18 mouse cellular contexts compared by ENCODE assay signal in genomic region chr12:51744957-51745356, GRCm38 (mm10). TPM values are rescaled to one million over a fixed set of nuclear protein-coding genes. Genes with fewer than 3 reads are reported as not detected.
DNase-seq lines count a peak whose midpoint lies in the region; ATAC-seq and TF ChIP-seq lines count a peak whose summit lies in the region.
"Had no signal": no experiment of that assay in that cellular context is flagged by ENCODE, and none has a peak within 500 bp of the region (broad histone marks: within the 10 kb centered on the region; RNA-seq: fewer than 3 reads in every experiment).

No protein-coding gene starts in this region.

- peaks cover 75% of the 10 kb centered on the region for H3K36me3 ChIP-seq in limb, embryonic 13.5 days
- peaks cover 79% of the 10 kb centered on the region for H3K36me3 ChIP-seq in limb, embryonic 10.5 days
- H3K36me3 ChIP-seq in neural tube, embryonic 13.5 days = peaks cover 69% of the 10 kb centered on the region

- DNase-seq in limb, embryonic 10.5 days (ENCODE audit: low spot score) = no peak
- peak; percentile 55 for DNase-seq in brain, embryonic 14.5 days (ENCODE audit: low read depth)
- peak; percentile 19 for DNase-seq in embryo, embryonic 9.5 days (ENCODE audit: extremely low spot score)
- DNase-seq in left cerebral cortex, postnatal 25 days (ENCODE audit: low spot score in 2 of 2) = no peak
- DNase-seq in T-cell, adult 2 months (ENCODE audit: low spot score) = no peak
- DNase-seq: adrenal gland, postnatal 25 days; cerebellum, postnatal 10 days; heart, postnatal 10 days; kidney, adult 9 months; right cerebral cortex, adult 18-20 months had no signal

- H3K4me1 ChIP-seq in limb, embryonic 13.5 days = no peaks in the 10 kb centered on the region
- no peaks in the 10 kb centered on the region for H3K4me1 ChIP-seq in limb, embryonic 10.5 days
- H3K4me1 ChIP-seq in neural tube, embryonic 13.5 days (replicated peaks) = no peaks in the 10 kb centered on the region
- H3K4me1 ChIP-seq: embryonic facial prominence, embryonic 15.5 days; forebrain, embryonic 15.5 days; lung, embryonic 15.5 days had no signal

- TF ChIP-seq POLR2A in brain, embryonic 14.5 days (IDR thresholded peaks at IDR 0.05; ENCODE audit: borderline replicate concordance, extremely low read depth, insufficient read depth, insufficient read length, poor library complexity, severe bottlenecking) = no peak

- ATAC-seq in limb, embryonic 13.5 days (ENCODE audit: low FRiP score, low read depth) = no peak
- peak; percentile 66; the same call in 1 of the 2 replicates for ATAC-seq in neural tube, embryonic 13.5 days (ENCODE audit: low read depth)
- ATAC-seq: CD4-positive, CD25-positive, alpha-beta regulatory T cell, adult 4 months; forebrain, embryonic 15.5 days; inflammation-experienced regulatory T-cells, adult 6 months had no signal

- H3K9me3 ChIP-seq in limb, embryonic 13.5 days = peaks cover 3% of the 10 kb centered on the region; the same call in 1 of the 2 replicates
- H3K9me3 ChIP-seq in limb, embryonic 10.5 days (replicated peaks) = no peaks in the 10 kb centered on the region
- H3K9me3 ChIP-seq in neural tube, embryonic 13.5 days = no peaks in the 10 kb centered on the region; the same call in 1 of the 2 replicates
- H3K9me3 ChIP-seq: embryonic facial prominence, embryonic 15.5 days; forebrain, embryonic 15.5 days; lung, embryonic 15.5 days; megakaryocyte, embryonic 14.5 days had no signal

- no peak overlapping the region for H3K4me2 ChIP-seq in limb, embryonic 13.5 days (replicated peaks)
- H3K4me2 ChIP-seq in neural tube, embryonic 13.5 days = no peak overlapping the region
- H3K4me2 ChIP-seq: embryonic facial prominence, embryonic 15.5 days; forebrain, embryonic 15.5 days; lung, embryonic 15.5 days had no signal

- no peak for TF ChIP-seq CTCF in brain, embryonic 14.5 days (IDR thresholded peaks at IDR 0.05; ENCODE audit: borderline replicate concordance, extremely low read depth, insufficient read depth, insufficient read length)

- WGBS in limb, embryonic 13.5 days = 30% methylated on average over 6 of the region's 6 CpGs
- WGBS in limb, embryonic 10.5 days = 35% methylated on average over 6 of the region's 6 CpGs
- 34% methylated on average over 6 of the region's 6 CpGs for WGBS in neural tube, embryonic 13.5 days

- intact Hi-C loops in left cerebral cortex, postnatal 25 days (cut with DNase I) = loop anchor here (10.0 kb wide), 1 partner anchor 340 kb away; no protein-coding TSS in a partner anchor

- no peaks in the 10 kb centered on the region for H3K27me3 ChIP-seq in limb, embryonic 13.5 days
- H3K27me3 ChIP-seq in limb, embryonic 10.5 days (ENCODE audit: low read depth, poor library complexity, severe bottlenecking) = no peaks in the 10 kb centered on the region
- H3K27me3 ChIP-seq in neural tube, embryonic 13.5 days = no peaks in the 10 kb centered on the region
- H3K27me3 ChIP-seq: embryonic facial prominence, embryonic 15.5 days; forebrain, embryonic 15.5 days; lung, embryonic 15.5 days; megakaryocyte, embryonic 14.5 days had no signal

- H3K4me3 ChIP-seq in limb, embryonic 13.5 days = no peak overlapping the region
- no peak overlapping the region for H3K4me3 ChIP-seq in limb, embryonic 10.5 days
- no peak overlapping the region for H3K4me3 ChIP-seq in neural tube, embryonic 13.5 days
- H3K4me3 ChIP-seq: embryonic facial prominence, embryonic 15.5 days; forebrain, embryonic 15.5 days; lung, embryonic 15.5 days; megakaryocyte, embryonic 14.5 days had no signal

- peak overlapping the region; percentile 13; the same call in 1 of the 2 replicates for H3K9ac ChIP-seq in limb, embryonic 13.5 days
- H3K9ac ChIP-seq in neural tube, embryonic 13.5 days = no peak overlapping the region
- H3K9ac ChIP-seq: embryonic facial prominence, embryonic 15.5 days; forebrain, embryonic 15.5 days; lung, embryonic 15.5 days had no signal

- no peak overlapping the region; the same call in 1 of the 2 replicates for H3K27ac ChIP-seq in limb, embryonic 13.5 days
- H3K27ac ChIP-seq in limb, embryonic 10.5 days = no peak overlapping the region
- no peak overlapping the region for H3K27ac ChIP-seq in neural tube, embryonic 13.5 days (replicated peaks)
- H3K27ac ChIP-seq: embryonic facial prominence, embryonic 15.5 days; forebrain, embryonic 15.5 days; lung, embryonic 15.5 days had no signal

RNA-seq across cellular contexts. Expression of gene Strn3, which starts 53.3 kb away (rescaled TPM):
- polyA plus RNA-seq in limb, embryonic 13.5 days (2015; fragmentation: Nextera tagmentation; extraction: Ambion mirVana) = 55.8 and 56.2 TPM in 2 replicates
- 31.6 and 41.5 TPM in 2 replicates for polyA plus RNA-seq in limb, embryonic 10.5 days (2016; fragmentation: Nextera tagmentation; extraction: Ambion mirVana)
- 62.4 and 66.9 TPM in 2 replicates for polyA plus RNA-seq in brain, embryonic 14.5 days (2012; rRNA removed)
- 42.1 and 42.4 TPM in 2 replicates for polyA plus RNA-seq in neural tube, embryonic 13.5 days (2015; fragmentation: Nextera tagmentation; extraction: Ambion mirVana)
- total RNA-seq in left cerebral cortex, postnatal 25 days (2021) = 10 to 100 TPM; 85.6 to 87.7 TPM

RNA-seq across cellular contexts. Expression of gene Ap4s1, which starts 54.1 kb away (rescaled TPM):
- polyA plus RNA-seq in limb, embryonic 13.5 days (2015; fragmentation: Nextera tagmentation; extraction: Ambion mirVana) = 30.2 and 32.7 TPM in 2 replicates
- polyA plus RNA-seq in limb, embryonic 10.5 days (2016; fragmentation: Nextera tagmentation; extraction: Ambion mirVana) = 29.7 and 33.0 TPM in 2 replicates
- polyA plus RNA-seq in brain, embryonic 14.5 days (2012; rRNA removed) = 24.3 and 27.5 TPM in 2 replicates
- 49.6 and 55.5 TPM in 2 replicates for polyA plus RNA-seq in neural tube, embryonic 13.5 days (2015; fragmentation: Nextera tagmentation; extraction: Ambion mirVana)
- 10 to 100 TPM; 51.9 to 55.4 TPM for total RNA-seq in left cerebral cortex, postnatal 25 days (2021)

Comparison
In these comparisons a context has a peak if more than half of its experiments do, and no peak if none do; other contexts are left out.
1. DNase-seq: peak in brain, embryonic 14.5 days (single experiment) and embryo, embryonic 9.5 days (single experiment); none in limb, embryonic 10.5 days (single experiment), left cerebral cortex, postnatal 25 days (0 of 2) and T-cell, adult 2 months (single experiment).